ENCODE assay signal across 7 mouse cellular contexts in genomic region chr5:124444661-124445561, GRCm38 (mm10). TPM values are rescaled to one million over a fixed set of nuclear protein-coding genes. Genes with fewer than 3 reads are reported as not detected.
DNase-seq lines count a peak whose midpoint lies in the region; ATAC-seq lines count a peak whose summit lies in the region.

No protein-coding gene starts in this region.

- no peaks in the 10 kb centered on the region for H3K9me3 ChIP-seq in forebrain, embryonic 16.5 days (ENCODE audit: control insufficient read depth, low read length)
- H3K9me3 ChIP-seq in hindbrain, embryonic 10.5 days: no peaks in the 10 kb centered on the region

- H3K27me3 ChIP-seq in forebrain, embryonic 16.5 days (replicated peaks; ENCODE audit: control insufficient read depth, insufficient read depth, low read length): no peaks in the 10 kb centered on the region
- no peaks in the 10 kb centered on the region for H3K27me3 ChIP-seq in hindbrain, embryonic 10.5 days (ENCODE audit: insufficient read depth, poor library complexity, severe bottlenecking)

- peak overlapping the region; percentile 72 for H3K4me3 ChIP-seq in forebrain, embryonic 16.5 days (replicated peaks; ENCODE audit: low read length)
- H3K4me3 ChIP-seq in hindbrain, embryonic 10.5 days: peak overlapping the region; percentile 94

- H3K9ac ChIP-seq in forebrain, embryonic 16.5 days (replicated peaks; ENCODE audit: low read depth, low read length): peak overlapping the region; percentile 85

- peak overlapping the region; percentile 90 for H3K4me2 ChIP-seq in forebrain, embryonic 16.5 days (ENCODE audit: low read length)

- peak overlapping the region; percentile 66 for H3K27ac ChIP-seq in forebrain, embryonic 16.5 days (ENCODE audit: low read length)
- H3K27ac ChIP-seq in hindbrain, embryonic 10.5 days: peak overlapping the region; percentile 96

- WGBS in forebrain, embryonic 16.5 days: 5% methylated on average over 54 of the region's 66 CpGs
- WGBS in hindbrain, embryonic 10.5 days: 11% methylated on average over 66 of the region's 66 CpGs

- DNase-seq in R1 (ENCODE audit: low read depth, low spot score): peak; percentile 83
- DNase-seq in cerebellum, adult 11-12 months: peak; percentile 76
- DNase-seq in hindbrain, embryonic 10.5 days (ENCODE audit: low spot score): peak; percentile 70
- DNase-seq in layer of hippocampus, postnatal 25 days (ENCODE audit: extremely low spot score in 1 of 2, low spot score in 1 of 2): peak; percentile 62 to 63
- peak; percentile 71 for DNase-seq in skeletal muscle tissue, adult 2 months (ENCODE audit: low read depth, low spot score)

- peak; percentile 94 for ATAC-seq in forebrain, embryonic 16.5 days
- peak; percentile 56 for ATAC-seq in megakaryocyte, adult 5-6 weeks (ENCODE audit: poor library complexity, severe bottlenecking)

- peaks cover 11% of the 10 kb centered on the region for H3K36me3 ChIP-seq in forebrain, embryonic 16.5 days (ENCODE audit: control insufficient read depth, insufficient read depth)
- H3K36me3 ChIP-seq in hindbrain, embryonic 10.5 days: peaks cover 35% of the 10 kb centered on the region

- H3K4me1 ChIP-seq in forebrain, embryonic 16.5 days (replicated peaks; ENCODE audit: control insufficient read depth, insufficient read depth, low read length): peaks cover 26% of the 10 kb centered on the region
- H3K4me1 ChIP-seq in hindbrain, embryonic 10.5 days (replicated peaks): peaks cover 48% of the 10 kb centered on the region

RNA-seq across cellular contexts. Expression of gene Kmt5a, which starts 5.2 kb away (rescaled TPM):
- 21.5 and 21.9 TPM in 2 replicates for polyA plus RNA-seq in forebrain, embryonic 16.5 days (2015; fragmentation: Nextera tagmentation; extraction: Ambion mirVana)
- 34.3 and 43.7 TPM in 2 replicates for polyA plus RNA-seq in hindbrain, embryonic 10.5 days (2016; fragmentation: Nextera tagmentation; extraction: Ambion mirVana)
- 10 to 100 TPM; 58.5 to 63.1 TPM for total RNA-seq in layer of hippocampus, postnatal 25 days (2021)
- total RNA-seq in megakaryocyte, adult 5-6 weeks (2015): 370 and 380 TPM in 2 replicates
- total RNA-seq in megakaryocyte, adult 5-6 weeks (2017): 240 and 272 TPM in 2 replicates

RNA-seq across cellular contexts. Expression of gene Sbno1, which starts 19.1 kb away (rescaled TPM):
- polyA plus RNA-seq in forebrain, embryonic 16.5 days (2015; fragmentation: Nextera tagmentation; extraction: Ambion mirVana): 109 and 110 TPM in 2 replicates
- 84.6 and 86.6 TPM in 2 replicates for polyA plus RNA-seq in hindbrain, embryonic 10.5 days (2016; fragmentation: Nextera tagmentation; extraction: Ambion mirVana)
- 100 to 1,000 TPM; 143 to 144 TPM for total RNA-seq in layer of hippocampus, postnatal 25 days (2021)
- 65.5 and 82.0 TPM in 2 replicates for total RNA-seq in megakaryocyte, adult 5-6 weeks (2015)
- total RNA-seq in megakaryocyte, adult 5-6 weeks (2017): 147 and 182 TPM in 2 replicates

RNA-seq across cellular contexts. Expression of gene Rilpl2, which starts 33.3 kb away (rescaled TPM):
- 26.4 and 28.0 TPM in 2 replicates for polyA plus RNA-seq in forebrain, embryonic 16.5 days (2015; fragmentation: Nextera tagmentation; extraction: Ambion mirVana)
- polyA plus RNA-seq in hindbrain, embryonic 10.5 days (2016; fragmentation: Nextera tagmentation; extraction: Ambion mirVana): 21.5 and 23.1 TPM in 2 replicates
- 10 to 100 TPM; 18.7 to 22.7 TPM for total RNA-seq in layer of hippocampus, postnatal 25 days (2021)
- 42.8 and 45.4 TPM in 2 replicates for total RNA-seq in megakaryocyte, adult 5-6 weeks (2015)
- 42.5 and 42.9 TPM in 2 replicates for total RNA-seq in megakaryocyte, adult 5-6 weeks (2017)

RNA-seq across cellular contexts. Expression of gene Snrnp35, which starts 38.0 kb away (rescaled TPM):
- 21.8 and 25.1 TPM in 2 replicates for polyA plus RNA-seq in forebrain, embryonic 16.5 days (2015; fragmentation: Nextera tagmentation; extraction: Ambion mirVana)
- 29.7 and 35.4 TPM in 2 replicates for polyA plus RNA-seq in hindbrain, embryonic 10.5 days (2016; fragmentation: Nextera tagmentation; extraction: Ambion mirVana)
- 10 to 100 TPM; 20.6 to 25.9 TPM for total RNA-seq in layer of hippocampus, postnatal 25 days (2021)
- total RNA-seq in megakaryocyte, adult 5-6 weeks (2015): 3.8 and 5.7 TPM in 2 replicates
- total RNA-seq in megakaryocyte, adult 5-6 weeks (2017): 10.6 and 12.0 TPM in 2 replicates

Comparison
In these comparisons a context has a peak if more than half of its experiments do, and no peak if none do; other contexts are left out.
1. Peak in every context shown above with its lines: DNase-seq, ATAC-seq, H3K4me3 ChIP-seq and H3K27ac ChIP-seq.